Mouse (Mus musculus) layer of hippocampus, adult 9-10 months (tissue): ENCODE data around the gene Abca7.
A peak's percentile ranks its signal among the peaks of the same experiment; 100 is the strongest.
"Not testable (repeated sequence)": the region's sequence is repeated elsewhere in the genome, so short reads cannot be mapped to it uniquely, and the experiment has no call there.

Experiments used
- DNase-seq: peaks from one replicate; pipeline ENCODE4 v3.0.0; 2022; ENCODE audit warnings: low spot score

The Abca7 gene

DNA sequence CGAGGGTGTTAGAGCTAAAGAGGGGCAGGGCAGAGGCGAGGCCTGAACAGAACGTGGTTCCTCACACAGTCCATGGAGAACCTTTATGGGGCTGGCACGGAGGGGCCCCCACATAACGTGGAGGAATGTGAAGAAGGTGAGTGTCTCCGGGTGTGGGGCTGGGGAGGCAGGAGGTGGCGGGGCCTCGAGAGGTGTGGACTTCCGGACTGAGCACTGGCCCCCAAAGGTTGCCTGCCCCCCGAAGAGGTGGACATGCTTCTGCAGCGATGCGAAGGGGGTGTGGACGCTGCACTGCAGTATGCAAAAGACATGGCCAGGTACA lies 25.0 kb downstream of the Abca7 start:
- DNase-seq, result no peak

DNA sequence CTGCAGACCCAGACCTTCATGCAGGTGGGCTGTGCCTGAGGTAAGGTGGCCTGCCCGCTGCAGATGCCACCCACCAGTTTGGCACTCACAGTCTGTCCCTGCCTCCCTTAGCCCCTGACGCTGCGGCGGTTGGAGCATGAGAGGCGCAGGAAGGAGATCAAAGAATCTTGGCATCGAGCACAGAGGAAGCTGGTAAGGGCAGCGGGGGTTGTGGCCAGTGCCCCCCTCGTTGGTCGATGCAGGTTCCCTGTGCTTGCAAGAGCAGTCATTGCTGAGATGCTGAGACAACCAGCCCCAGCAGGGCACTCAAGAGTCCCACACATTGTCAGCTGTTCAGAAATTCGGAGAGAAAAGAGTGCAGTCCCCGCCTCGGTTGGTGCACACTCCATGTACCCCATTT lies 25.9 kb downstream of the Abca7 start:
- no peak for DNase-seq

DNA sequence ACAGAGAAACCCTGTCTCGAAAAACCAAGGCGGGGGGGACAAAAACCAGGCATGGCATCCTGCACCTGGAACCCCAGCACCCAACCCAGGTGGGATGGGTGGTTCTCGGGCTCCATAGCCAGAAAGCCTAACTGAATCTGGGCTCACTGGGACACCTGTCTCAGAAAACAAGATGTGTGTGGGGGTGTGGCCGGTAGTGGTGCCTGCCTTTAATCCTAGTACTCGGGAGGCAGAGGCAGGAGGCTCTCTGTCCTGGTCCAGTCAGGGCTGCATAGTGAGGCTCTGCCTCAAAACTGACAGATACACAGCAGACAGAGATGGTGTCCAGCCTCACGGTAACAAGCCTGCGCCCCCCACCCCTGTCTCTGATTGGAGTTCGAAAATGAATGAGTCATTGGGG lies 26.5 kb downstream of the Abca7 start:
- DNase-seq, result no peak

DNA sequence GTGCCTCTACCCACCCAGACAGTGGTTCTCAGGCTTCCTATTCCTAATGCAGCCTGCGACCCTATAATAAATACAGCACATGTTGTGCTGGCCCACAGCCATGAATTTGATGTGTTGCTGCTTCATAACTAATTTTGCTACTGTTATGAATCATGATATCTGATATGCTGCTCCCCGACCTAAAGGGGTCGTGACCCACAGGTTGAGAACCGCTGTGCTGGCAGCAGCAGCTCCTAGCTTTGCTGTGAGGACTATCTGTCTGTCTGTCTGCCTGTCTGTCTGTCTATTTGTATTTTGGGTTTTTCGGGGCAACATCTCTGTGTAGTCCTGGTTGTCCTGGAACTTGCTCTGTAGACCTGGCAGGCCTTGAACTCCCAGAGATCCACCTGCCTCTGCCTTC lies 27.5 kb downstream of the Abca7 start:
- DNase-seq, result no peak

DNA sequence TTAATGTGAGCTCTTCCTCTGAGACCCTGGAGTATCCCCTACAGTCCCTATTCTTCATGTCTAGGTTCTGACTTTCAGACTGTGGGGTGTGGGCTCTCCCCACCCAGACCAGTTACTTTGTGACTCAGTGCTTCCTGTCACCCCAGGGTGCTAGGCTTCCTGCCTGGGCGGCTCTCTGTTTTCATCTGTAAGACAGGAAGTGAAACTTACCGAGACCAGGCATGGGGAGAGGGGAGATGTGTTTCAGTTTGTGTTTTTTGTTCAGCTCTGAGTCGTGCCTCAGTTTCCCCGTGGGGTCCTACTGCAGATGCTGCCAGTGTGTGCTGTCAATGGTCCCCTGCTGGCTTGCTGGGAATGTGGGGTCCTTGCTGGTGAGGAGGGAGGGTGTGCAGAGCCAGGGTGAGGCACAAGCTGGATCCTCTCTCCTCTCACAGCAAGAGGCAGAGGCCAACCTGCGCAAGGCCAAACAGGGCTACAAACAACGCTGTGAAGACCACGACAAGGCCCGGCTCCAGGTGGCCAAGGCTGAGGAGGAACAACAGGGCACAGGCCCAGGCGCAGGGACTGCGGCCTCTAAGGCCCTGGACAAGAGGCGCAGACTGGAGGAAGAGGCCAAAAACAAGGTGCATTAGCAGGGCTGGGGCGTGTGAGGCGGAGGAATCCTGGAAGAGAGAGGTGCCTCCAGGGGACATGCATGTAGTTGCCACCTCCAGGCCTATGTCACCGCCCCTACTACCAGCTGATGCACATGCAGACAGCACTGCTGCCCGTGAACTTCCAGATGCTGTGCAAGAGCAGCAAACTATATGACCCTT lies 28.1 kb downstream of the Abca7 start:
- no peak for DNase-seq

DNA sequence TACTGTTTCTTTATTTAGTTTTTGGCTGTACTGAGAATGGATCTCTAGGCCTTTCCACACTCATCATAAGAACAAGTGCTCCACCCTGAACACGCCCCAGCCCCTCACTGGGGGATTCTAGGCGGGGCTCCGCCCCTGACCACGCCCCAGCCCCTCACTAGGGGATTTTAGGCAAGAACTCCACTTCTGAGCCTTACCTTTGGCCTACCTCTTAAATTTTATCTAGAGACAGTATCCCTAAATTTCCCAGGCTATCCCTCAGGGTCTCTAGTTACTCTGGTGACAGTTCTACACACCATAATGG lies 28.7 kb downstream of the Abca7 start:
- no peak for DNase-seq

DNA sequence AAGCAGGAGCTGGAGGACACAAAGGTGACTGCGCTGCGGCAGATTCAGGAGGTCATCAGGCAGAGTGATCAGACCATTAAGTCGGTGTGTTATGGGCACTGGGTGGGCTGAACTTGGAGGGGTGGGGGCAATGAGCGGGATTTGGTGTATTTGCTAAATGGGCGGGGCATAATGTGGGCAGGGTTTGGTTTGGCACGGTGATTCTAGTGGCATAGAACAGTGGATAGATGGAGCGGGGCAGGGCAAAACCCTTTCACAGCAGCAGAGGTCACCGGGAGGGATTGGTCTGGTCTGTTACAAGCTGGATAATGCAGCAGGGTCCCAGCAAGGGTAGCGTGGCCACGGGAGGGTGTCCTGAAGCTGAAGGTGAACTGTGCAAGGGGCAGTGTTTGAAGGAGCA lies 29.2 kb downstream of the Abca7 start:
- DNase-seq, result no peak

DNA sequence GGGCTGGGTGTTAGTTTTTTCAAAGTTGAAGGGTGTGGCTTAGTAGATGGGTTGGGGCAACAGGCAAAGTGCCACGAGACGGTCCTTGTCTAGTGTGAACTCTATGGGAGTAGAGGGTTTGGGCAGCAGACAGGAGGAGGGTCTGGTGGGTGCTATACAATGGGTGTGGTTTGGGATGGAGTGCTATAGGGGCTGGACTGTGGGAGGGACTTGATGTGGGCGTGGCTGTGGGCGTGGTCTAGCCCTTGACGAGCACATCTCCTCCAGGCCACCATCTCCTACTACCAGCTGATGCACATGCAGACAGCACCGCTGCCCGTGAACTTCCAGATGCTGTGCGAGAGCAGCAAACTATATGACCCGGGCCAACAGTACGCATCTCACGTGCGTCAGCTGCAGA lies 29.6 kb downstream of the Abca7 start:
- DNase-seq, result no peak

DNA sequence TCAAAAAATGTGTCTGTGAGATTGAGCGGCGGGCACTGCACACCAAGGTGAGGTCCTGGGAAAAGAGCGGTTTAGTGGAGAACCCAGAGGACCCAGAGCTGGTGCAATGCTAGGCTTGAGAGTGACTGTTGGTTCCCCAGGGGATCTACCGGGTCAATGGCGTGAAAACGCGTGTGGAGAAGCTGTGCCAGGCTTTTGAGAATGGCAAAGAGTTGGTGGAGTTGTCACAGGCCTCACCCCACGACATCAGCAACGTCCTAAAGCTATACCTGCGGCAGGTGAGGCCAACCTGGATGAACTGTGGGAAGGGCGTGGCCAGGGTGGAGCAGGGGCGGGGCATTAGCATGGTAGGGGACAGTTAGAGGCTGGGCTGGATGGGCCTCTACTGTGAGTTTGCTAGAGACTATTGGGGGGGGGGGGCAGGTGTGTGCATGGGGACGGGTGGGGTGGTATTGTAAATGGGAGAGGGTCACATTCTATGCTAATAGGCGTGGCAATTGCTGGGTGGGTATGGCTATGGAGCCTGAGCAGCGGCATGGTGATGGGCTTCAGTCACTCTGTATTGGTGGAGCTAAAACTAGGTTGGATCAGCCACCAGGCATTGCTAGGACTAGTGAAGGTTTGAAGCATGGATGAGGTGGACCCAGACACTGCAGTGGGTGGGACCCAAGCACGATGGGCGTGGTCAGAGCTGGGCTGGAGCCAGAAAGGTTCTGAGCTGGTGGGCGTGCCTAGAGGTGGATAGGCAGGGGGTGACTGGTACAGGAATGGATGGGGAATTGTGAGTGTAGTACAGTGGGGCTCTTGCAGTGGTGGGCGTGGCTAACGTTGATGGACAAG lies 31.6 kb downstream of the Abca7 start:
- DNase-seq, result no peak

DNA sequence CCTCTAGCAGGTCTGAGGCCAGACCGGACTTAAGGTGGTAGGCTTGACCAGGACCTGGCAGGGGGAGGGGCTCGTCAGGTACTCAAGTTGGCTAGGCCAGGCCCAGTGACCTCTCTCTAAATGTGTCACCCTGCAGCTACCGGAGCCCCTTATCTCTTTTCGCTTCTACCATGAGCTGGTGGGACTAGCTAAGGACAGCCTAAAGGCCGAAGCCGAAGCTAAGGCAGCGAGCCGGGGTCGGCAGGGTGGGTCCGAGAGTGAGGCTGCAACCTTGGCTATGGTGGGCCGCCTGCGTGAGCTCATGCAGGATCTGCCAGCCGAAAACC lies 32.2 kb downstream of the Abca7 start:
- no peak for DNase-seq

DNA sequence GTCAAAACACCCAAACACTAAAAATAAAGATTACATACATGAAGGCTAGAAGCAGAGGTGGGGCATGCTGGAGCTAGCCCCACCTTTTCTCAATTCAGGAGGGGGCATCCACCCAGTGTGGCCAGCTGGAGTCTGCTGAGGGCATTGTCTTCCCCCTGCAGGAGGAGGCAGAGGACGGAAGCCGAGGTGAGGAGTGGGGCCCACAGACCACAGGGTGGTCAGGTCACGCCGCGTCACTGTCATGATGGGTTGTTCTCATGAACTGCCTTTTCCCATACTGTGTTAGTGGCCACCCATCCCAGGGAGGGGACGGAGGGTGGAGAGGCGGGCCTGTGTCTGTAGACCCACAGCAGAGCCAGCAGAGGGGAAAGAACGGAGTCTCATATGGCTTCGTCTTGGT lies 33.9 kb downstream of the Abca7 start:
- DNase-seq, result no peak

DNA sequence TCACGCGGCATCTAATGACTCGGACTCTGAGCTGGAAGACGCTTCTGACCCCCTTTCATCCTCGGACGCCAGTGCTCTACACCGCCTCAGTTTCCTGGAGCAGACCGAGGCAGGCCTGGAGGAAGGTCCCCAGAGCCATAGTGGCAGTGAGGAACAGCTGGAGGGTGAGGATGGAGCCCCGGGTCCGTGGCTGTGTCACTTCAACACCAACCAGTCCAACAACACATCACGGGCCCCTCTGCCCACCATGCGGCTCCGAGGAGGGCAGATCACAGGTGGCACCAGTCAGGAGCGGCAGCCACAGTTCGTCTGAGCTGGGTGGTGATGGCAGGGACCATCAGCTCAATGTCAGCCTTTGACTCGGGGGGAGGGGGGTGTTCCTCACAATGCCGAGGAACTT lies 34.4 kb downstream of the Abca7 start:
- no peak for DNase-seq

DNA sequence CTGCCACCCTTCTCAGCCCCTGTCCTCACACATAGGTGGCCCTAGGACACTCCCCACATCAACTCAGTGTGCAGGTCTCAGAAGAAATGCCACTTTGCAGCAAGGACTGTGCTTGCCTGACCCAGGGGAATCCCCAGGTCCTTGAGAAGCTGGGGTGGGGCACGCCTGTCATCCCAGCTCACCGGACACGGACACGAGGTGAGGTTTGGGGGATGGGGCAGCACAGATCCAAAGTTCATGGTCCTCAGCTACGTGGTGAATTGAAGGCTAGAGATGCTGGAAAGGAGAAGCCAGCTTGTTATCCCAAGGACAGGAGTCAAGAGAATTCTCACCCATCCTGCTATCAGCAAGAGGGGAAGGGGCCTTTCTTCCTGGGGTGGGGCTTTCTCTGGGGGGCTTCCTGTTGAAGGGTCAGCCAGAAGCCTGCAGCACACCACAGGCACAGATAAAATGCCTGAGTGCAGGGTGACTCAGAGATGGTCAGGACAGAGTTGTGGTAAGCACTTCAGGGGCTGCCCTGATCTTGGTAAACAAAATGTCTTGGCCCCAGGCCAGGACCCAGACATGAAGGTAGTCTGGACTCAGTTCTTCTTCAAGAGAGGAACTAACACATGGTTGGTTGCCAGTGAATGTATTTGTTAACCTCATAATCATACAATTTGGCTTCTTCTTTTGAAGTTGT lies 36.6 kb downstream of the Abca7 start:
- DNase-seq, result no peak

DNA sequence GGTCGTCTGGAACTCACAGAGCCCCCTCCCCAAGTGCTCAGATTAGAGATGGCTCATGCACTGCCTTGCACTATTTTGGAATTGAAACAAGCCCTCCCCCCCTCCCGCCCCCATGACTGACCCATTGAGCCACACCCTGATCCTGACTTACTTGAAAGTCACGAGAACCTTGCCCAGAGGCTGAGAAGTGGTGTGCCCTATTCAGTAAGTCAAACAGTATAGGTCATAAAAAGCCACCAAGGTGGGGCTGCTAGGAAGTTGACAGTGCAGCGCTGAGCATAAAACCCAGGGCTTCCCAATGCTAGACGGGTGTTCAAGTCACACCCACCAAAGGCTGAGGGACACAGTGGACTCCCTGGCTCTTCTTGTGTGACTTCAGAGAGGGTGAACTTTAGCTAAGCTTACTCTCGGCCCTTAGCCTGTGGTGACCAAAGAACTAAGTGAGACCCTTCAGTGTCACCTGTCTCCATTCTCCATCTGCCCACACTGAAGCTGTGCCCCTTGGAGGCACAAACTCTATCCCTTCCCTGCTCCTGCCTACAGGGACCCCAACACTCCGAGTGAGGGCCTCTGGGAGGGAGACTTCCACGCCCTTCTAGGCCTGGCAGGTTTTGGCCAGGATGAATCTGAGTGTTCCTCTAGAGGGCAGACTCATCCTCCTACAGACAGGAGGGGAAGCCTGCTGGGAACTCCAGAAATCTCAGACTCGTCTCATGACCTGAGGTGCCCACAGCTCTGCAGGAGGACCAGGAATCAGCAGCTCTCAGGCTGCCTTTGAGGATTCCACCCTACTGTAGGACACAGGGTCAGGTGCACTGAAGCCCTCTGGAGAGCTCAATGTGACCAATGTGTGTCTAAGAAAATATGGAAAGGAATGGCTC lies 37.5 kb downstream of the Abca7 start:
- no peak for DNase-seq

DNA sequence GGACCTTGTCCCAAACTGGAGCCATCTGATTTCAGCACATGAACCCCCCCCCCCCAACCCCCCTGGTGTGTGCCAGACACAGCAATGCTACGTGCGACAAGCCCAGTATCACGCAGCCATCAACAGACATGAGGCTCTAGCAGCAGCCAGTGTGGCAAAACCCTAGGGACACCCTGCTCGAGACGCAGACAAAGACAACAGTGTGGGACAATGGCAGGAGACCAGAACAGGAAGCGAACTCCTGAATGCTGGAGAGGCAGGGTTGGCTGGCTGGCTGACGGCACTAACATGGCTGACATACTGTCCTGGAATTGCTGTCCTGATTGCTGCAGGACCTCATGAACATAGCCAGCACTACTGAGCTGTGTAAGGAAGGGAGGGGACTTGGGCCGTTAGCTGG lies 38.9 kb downstream of the Abca7 start:
- DNase-seq, result no peak

DNA sequence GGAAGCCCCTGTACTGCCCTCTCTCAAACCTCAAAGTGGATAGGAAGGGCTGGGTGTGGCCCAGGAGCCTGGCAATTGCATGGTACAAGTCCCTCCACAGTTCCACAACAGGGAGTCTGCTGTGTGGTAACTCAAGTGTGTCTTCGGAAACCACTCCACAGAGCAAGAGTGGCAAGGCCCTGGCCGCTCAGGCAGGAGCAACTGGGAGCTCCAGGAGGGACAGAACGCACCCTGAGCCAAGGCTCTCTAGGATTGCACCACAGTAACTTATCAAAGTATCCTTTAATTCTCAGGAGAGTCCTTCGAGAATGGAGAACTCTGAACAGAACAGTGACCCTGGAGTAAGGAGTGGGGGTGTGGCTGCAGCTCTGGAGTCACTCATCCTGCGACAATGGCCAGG lies 39.4 kb downstream of the Abca7 start:
- no peak for DNase-seq

DNA sequence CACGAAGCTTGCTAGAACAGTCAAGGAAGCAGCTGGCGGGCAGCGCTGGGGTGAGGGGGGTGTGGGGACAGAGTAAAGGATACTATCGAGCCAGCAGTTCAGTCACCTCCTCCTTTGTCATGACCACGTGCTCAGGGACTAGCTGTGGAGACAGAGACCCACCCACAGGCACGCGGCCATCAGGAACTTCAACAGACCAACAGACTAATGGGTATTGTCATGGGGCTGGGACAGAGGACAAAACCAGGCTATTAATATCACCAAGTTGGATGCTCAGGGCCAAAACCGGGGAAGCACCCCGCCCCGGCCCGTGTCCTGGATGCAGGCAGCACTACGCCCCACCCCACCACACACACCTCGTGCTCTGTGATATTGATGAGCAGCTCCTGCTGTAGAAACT lies 40.5 kb downstream of the Abca7 start:
- DNase-seq, result no peak

DNA sequence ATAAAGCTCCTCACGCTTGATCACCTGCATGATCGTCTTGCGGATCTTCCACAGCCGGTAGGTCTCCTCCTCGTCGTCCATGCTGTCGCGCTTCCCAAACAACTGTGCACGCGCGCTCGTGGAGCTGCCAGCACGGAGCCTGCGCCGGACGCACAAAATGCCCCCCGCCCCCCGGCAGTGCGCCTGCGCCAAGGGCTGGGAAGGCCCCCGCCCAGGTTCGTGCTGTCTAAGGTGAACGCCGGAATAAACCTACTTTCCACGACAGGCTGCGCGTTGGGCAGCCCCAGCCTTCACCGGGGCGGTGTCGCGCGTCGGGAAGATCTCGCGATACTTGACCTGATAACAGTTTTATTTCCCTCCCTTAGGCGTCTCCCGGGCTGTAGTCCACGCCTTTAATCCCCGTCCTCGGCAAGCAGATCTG lies 43.3 kb downstream of the Abca7 start, which contains the start of gene Polr2e:
Gene Polr2e, minus strand, starts transcription at position 237 of the 421 bp plus-strand sequence.
- peak; percentile 96 for DNase-seq

DNA sequence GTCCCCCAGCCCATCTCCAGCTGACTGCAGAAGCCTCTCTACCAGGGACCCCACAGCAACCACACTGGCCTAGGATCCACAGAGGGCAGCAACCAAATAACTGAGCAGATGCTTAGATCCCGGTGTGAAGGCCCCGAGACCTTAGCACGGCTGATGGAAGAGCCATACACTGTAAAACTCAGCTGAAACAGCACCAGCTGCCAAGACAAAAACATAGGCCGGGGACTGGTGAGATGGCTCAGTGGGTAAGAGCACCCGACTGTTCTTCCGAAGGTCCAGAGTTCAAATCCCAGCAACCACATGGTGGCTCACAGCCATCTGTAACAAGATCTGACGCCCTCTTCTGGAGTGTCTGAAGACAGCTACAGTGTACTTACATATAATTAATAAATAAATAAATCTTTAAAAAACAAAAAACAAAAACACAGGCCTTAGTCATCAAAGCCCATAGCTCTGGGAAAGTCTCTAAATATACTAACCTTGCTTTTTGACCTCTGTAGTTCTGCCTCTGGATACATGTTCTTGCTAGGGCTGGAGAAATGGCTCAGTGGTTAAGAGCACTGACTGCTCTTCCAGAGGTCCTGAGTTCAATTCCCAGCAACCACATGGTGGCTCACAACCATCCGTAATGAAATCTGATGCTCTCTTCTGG lies 45.2 kb downstream of the Abca7 start:
- not testable (repeated sequence) for DNase-seq

DNA sequence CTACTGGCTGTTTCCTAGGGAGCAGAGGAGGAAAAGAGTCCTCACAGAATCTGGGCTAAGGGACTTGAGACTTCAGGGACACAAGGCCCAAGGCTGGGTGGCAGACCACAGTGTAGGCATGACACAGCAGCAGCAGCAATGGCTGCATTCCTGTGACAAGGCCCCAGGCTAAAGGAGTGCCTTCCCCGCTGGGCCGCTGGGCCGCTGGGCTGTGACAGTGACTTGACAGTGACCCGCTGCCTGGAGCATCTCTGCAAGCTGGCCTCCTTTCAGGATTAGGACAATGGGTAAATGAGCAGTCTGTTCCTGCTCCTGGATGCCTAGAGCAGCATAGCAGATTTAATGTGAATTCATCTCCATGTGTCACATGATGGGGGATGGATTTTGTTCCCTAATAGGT lies 47.8 kb downstream of the Abca7 start:
- DNase-seq, result no peak

DNA sequence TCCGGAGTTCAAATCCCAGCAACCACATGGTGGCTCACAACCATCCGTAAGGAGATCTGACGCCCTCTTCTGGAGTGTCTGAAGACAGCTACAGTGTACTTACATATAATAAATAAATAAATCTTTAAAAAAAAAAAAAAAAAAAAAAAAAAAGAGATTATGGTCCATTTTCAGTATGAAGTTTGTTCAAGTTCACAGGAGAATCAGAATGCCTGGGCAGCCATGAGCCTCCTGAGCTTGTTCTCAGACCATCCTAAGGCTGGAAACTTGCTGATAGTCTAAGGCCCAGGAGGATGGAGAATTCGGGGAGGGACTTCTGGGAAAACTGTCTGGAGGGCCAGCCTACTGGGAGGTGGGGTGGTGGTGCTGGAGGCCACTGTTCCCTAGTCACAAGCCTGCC lies 49.1 kb downstream of the Abca7 start:
- DNase-seq, result not testable (repeated sequence)

DNA sequence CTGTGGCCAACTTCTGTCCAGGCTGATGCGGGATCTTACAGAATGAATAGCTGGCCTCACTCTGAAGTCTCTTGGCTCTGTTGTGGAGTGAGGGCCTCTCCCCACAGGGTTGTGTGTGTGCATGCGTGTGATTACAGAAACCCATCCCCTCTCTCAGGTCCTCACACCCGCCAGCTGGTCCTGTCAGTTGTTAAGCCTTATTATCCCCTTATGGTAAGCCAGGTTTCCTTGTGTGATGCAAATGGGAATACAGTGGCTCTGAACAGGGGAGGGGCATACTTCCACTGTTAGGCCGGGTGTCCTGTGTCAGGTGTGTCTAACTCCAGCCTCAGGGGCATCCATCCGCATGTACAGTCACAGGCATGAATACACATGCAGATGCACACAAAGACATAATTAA lies 49.5 kb downstream of the Abca7 start:
- no peak for DNase-seq
